In genomic region chr7:75568276-75568675, GRCm38 (mm10) we compare ENCODE assay signal across 21 mouse cellular contexts.
A peak's percentile ranks its signal among the peaks of the same experiment; 100 is the strongest.
DNase-seq lines count a peak whose midpoint lies in the region; ATAC-seq and TF ChIP-seq lines count a peak whose summit lies in the region.
"Had no signal": no experiment of that assay in that cellular context is flagged by ENCODE, and none has a peak within 500 bp of the region (broad histone marks: within the 10 kb centered on the region; RNA-seq: fewer than 3 reads in every experiment).

No protein-coding gene starts in this region.

- WGBS in lung, adult 2 months, result 51% methylated on average over 4 of the region's 4 CpGs
- 34% methylated on average over 4 of the region's 4 CpGs for WGBS in lung, postnatal 0 days
- 82% methylated on average over 4 of the region's 4 CpGs for WGBS in forebrain, postnatal 0 days

- ATAC-seq in lung, postnatal 0 days, result peak; percentile 59
- ATAC-seq in megakaryocyte progenitor cell, adult 5-6 weeks (replicated peaks; ENCODE audit: poor library complexity), result peak; percentile 59
- ATAC-seq in forebrain, postnatal 0 days, result no peak
- ATAC-seq: CD4-positive, CD25-positive, alpha-beta regulatory T cell, adult 4 months; forebrain, embryonic 13.5 days; intestine, postnatal 0 days had no signal

- no peak overlapping the region for H3K4me3 ChIP-seq in lung, adult 2 months (replicated peaks; ENCODE audit: extremely low read depth, low read depth, low read length)
- no peak overlapping the region for H3K4me3 ChIP-seq in lung, postnatal 0 days (ENCODE audit: low read depth, low read length)
- H3K4me3 ChIP-seq in forebrain, postnatal 0 days (ENCODE audit: low read depth, low read length), result no peak overlapping the region
- H3K4me3 ChIP-seq: forebrain, embryonic 13.5 days; heart, embryonic 12.5 days; liver, embryonic 15.5 days; midbrain, embryonic 12.5 days had no signal

- no peak for TF ChIP-seq POLR2A in lung, adult 2 months (IDR thresholded peaks at IDR 0.05; ENCODE audit: borderline replicate concordance, extremely low read depth, low read depth, low read length)

- H3K27me3 ChIP-seq in lung, postnatal 0 days (replicated peaks; ENCODE audit: insufficient read depth, low read length), result no peaks in the 10 kb centered on the region
- no peaks in the 10 kb centered on the region for H3K27me3 ChIP-seq in forebrain, postnatal 0 days (ENCODE audit: insufficient read depth, low read length)
- H3K27me3 ChIP-seq: forebrain, embryonic 13.5 days; heart, embryonic 12.5 days; liver, embryonic 15.5 days; midbrain, embryonic 12.5 days had no signal

- no peaks in the 10 kb centered on the region for H3K36me3 ChIP-seq in lung, postnatal 0 days (ENCODE audit: insufficient read depth, low read length)
- H3K36me3 ChIP-seq in forebrain, postnatal 0 days (ENCODE audit: insufficient read depth), result no peaks in the 10 kb centered on the region
- H3K36me3 ChIP-seq: heart, embryonic 12.5 days; liver, embryonic 15.5 days; midbrain, embryonic 12.5 days had no signal

- TF ChIP-seq CTCF in lung, adult 2 months (IDR thresholded peaks at IDR 0.05; ENCODE audit: insufficient read depth, low read length), result no peak
- no peak for TF ChIP-seq CTCF in lung, postnatal 0 days (IDR thresholded peaks at IDR 0.05)
- no peak for TF ChIP-seq CTCF in forebrain, postnatal 0 days (IDR thresholded peaks at IDR 0.05; ENCODE audit: low read depth)

- no peak overlapping the region for H3K27ac ChIP-seq in lung, postnatal 0 days (ENCODE audit: low read length)
- no peak overlapping the region for H3K27ac ChIP-seq in forebrain, postnatal 0 days (ENCODE audit: low read depth, low read length)
- H3K27ac ChIP-seq: forebrain, embryonic 13.5 days; hindbrain, embryonic 14.5 days; liver, embryonic 15.5 days; midbrain, embryonic 12.5 days; stomach, postnatal 0 days had no signal

- H3K9me3 ChIP-seq in lung, postnatal 0 days (ENCODE audit: low read length), result no peaks in the 10 kb centered on the region
- H3K9me3 ChIP-seq in forebrain, postnatal 0 days (ENCODE audit: low read length), result no peaks in the 10 kb centered on the region
- H3K9me3 ChIP-seq: forebrain, embryonic 13.5 days; heart, embryonic 12.5 days; liver, embryonic 15.5 days; midbrain, embryonic 12.5 days had no signal

- no peak overlapping the region for H3K9ac ChIP-seq in lung, postnatal 0 days (replicated peaks; ENCODE audit: low read depth)
- H3K9ac ChIP-seq in forebrain, postnatal 0 days, result no peak overlapping the region
- H3K9ac ChIP-seq: forebrain, embryonic 13.5 days; heart, embryonic 12.5 days; hindbrain, embryonic 14.5 days; liver, embryonic 15.5 days; midbrain, embryonic 12.5 days had no signal

- peak; percentile 53 to 62 for DNase-seq in lung, adult 18-20 months
- no peak for DNase-seq in lung, adult 2 months
- DNase-seq in lung, postnatal 0 days (ENCODE audit: low spot score), result peak; percentile 56
- no peak for DNase-seq in adrenal gland, adult 18-20 months (ENCODE audit: low spot score in 2 of 2)
- DNase-seq in cerebellum, postnatal 25 days, result no peak
- DNase-seq in forebrain, postnatal 0 days, result no peak
- DNase-seq: adrenal gland, postnatal 36 days; cerebellum, adult 18-20 months; cerebellum, postnatal 10 days; gastrocnemius, postnatal 14 days; heart, adult 18-20 months; thymus, adult 18-20 months had no signal

- no peak overlapping the region for H3K4me2 ChIP-seq in lung, postnatal 0 days (replicated peaks; ENCODE audit: low read depth, low read length)
- H3K4me2 ChIP-seq in forebrain, postnatal 0 days (ENCODE audit: low read depth), result no peak overlapping the region
- H3K4me2 ChIP-seq: forebrain, embryonic 13.5 days; heart, embryonic 12.5 days; hindbrain, embryonic 14.5 days; liver, embryonic 15.5 days; midbrain, embryonic 12.5 days had no signal

- H3K4me1 ChIP-seq in lung, adult 2 months (ENCODE audit: control insufficient read depth, insufficient read depth, low read length), result peaks cover 6% of the 10 kb centered on the region
- peaks cover 9% of the 10 kb centered on the region; the same call in 1 of the 2 replicates for H3K4me1 ChIP-seq in lung, postnatal 0 days (ENCODE audit: insufficient read depth, low read depth, low read length)
- H3K4me1 ChIP-seq in forebrain, postnatal 0 days (ENCODE audit: insufficient read depth), result no peaks in the 10 kb centered on the region
- H3K4me1 ChIP-seq: midbrain, embryonic 12.5 days had no signal

- TF ChIP-seq EP300 in lung, postnatal 0 days (IDR thresholded peaks at IDR 0.05), result no peak

Comparison
In these comparisons a context has a peak if more than half of its experiments do, and no peak if none do; other contexts are left out.
1. DNase-seq: peak in lung, adult 18-20 months (2 of 2) and lung, postnatal 0 days (single experiment); none in lung, adult 2 months (single experiment), adrenal gland, adult 18-20 months (0 of 2), cerebellum, postnatal 25 days (0 of 2) and forebrain, postnatal 0 days (single experiment).